Mouse (Mus musculus) heart, adult 8-10 months (tissue): ENCODE data around the gene Sh3yl1. TPM values are rescaled to one million over a fixed set of nuclear protein-coding genes. Genes with fewer than 3 reads are reported as not detected.

ENCODE experiments used
- DNase-seq: peaks from one replicate; pipeline ENCODE4 v3.0.0; 2022; ENCODE audit warnings: low spot score
- total RNA-seq, 4 experiments: library from RNA; stranded (reverse); gene quantifications; 2 replicates each; pipeline ENCODE4 v1.2.4; 2022

Sh3yl1 gene
- 1 to 10 TPM; 1.6 to 2.5 (median 2.0) TPM for total RNA-seq

GRCm38 (mm10) chr12:30911261-30912047 lies at the start of gene Sh3yl1, which contains the start of gene Acp1:
TSS of gene Sh3yl1 (plus strand) at chr12:30911668.
TSS of gene Acp1 (minus strand) at chr12:30911589.
- peak; percentile 95 for DNase-seq

- DNase-seq, result no peak
Observed at GRCm38 (mm10) chr12:30864347-30864746, 47.1 kb upstream of the Sh3yl1 start.

GRCm38 (mm10) chr12:30865781-30866180 lies 45.7 kb upstream of the Sh3yl1 start:
- DNase-seq, result no peak

GRCm38 (mm10) chr12:30879447-30879846 lies 32.0 kb upstream of the Sh3yl1 start:
- DNase-seq, result no peak

GRCm38 (mm10) chr12:30883592-30883985 lies 27.9 kb upstream of the Sh3yl1 start:
- no peak for DNase-seq

- peak; percentile 29 for DNase-seq
Observed at GRCm38 (mm10) chr12:30883986-30884621, 27.4 kb upstream of the Sh3yl1 start, which contains the start of gene Alkal2. TSS of gene Alkal2 (plus strand) at chr12:30884322.

GRCm38 (mm10) chr12:30884622-30885230 lies 26.7 kb upstream of the Sh3yl1 start:
- DNase-seq, result no peak

- peak; percentile 45 for DNase-seq
Observed at GRCm38 (mm10) chr12:30885891-30886290, 25.6 kb upstream of the Sh3yl1 start.

- DNase-seq, result no peak
Observed at GRCm38 (mm10) chr12:30888003-30888402, 23.5 kb upstream of the Sh3yl1 start.

GRCm38 (mm10) chr12:30890067-30890466 lies 21.4 kb upstream of the Sh3yl1 start:
- peak; percentile 50 for DNase-seq

GRCm38 (mm10) chr12:30891438-30891837 lies 20.0 kb upstream of the Sh3yl1 start:
- no peak for DNase-seq

GRCm38 (mm10) chr12:30897039-30897438 lies 14.4 kb upstream of the Sh3yl1 start:
- no peak for DNase-seq

- no peak for DNase-seq
Observed at GRCm38 (mm10) chr12:30908658-30909057, 2.8 kb upstream of the Sh3yl1 start.

GRCm38 (mm10) chr12:30909881-30910280 lies 1.6 kb upstream of the Sh3yl1 start:
- DNase-seq, result no peak

GRCm38 (mm10) chr12:30910860-30911259 lies 608 bp upstream of the Sh3yl1 start:
- DNase-seq, result peak; percentile 4

GRCm38 (mm10) chr12:30912048-30912381 lies 547 bp downstream of the Sh3yl1 start:
- DNase-seq, result peak; percentile 11

GRCm38 (mm10) chr12:30912840-30913239 lies 1.4 kb downstream of the Sh3yl1 start:
- no peak for DNase-seq

- DNase-seq, result no peak
Observed at GRCm38 (mm10) chr12:30922401-30922800, 10.9 kb downstream of the Sh3yl1 start.

- no peak for DNase-seq
Observed at GRCm38 (mm10) chr12:30928182-30928581, 16.7 kb downstream of the Sh3yl1 start.

- no peak for DNase-seq
Observed at GRCm38 (mm10) chr12:30933299-30933698, 21.8 kb downstream of the Sh3yl1 start.

GRCm38 (mm10) chr12:30936899-30937298 lies 25.4 kb downstream of the Sh3yl1 start:
- DNase-seq, result no peak
